In the genomic region with DNA sequence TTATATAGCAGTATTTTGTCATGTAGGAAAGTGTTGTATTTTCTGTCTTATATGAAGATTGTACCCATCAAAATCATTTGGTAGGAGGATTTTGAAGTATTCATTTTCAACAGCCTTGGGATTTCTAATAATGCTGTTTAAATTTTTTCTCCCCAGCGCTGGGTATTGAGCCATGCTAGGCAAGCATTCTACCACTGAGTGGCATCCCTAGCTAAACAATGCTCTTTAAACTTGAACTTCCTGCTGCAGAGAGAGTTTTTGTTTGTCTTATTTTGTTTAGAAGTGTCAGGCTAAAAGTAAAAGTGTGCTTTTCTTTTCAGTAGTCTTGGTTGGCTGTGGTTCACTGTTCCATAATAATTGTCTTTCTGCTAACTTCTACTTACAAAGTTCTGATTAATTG, we compare ENCODE assay signal across 8 mouse cellular contexts. TPM values are rescaled to one million over a fixed set of nuclear protein-coding genes. Genes with fewer than 3 reads are reported as not detected.
DNase-seq lines count a peak whose midpoint lies in the region; ATAC-seq and TF ChIP-seq lines count a peak whose summit lies in the region.

No protein-coding gene starts in this region.

- TF ChIP-seq EP300 in liver, postnatal 0 days (IDR thresholded peaks at IDR 0.05; ENCODE audit: low read depth), result no peak

- no peak for TF ChIP-seq CTCF in forebrain, postnatal 0 days (IDR thresholded peaks at IDR 0.05; ENCODE audit: low read depth)
- peak; percentile 41 for TF ChIP-seq CTCF in liver, postnatal 0 days (IDR thresholded peaks at IDR 0.05; ENCODE audit: low read depth)

- peak overlapping the region; percentile 17 for H3K4me3 ChIP-seq in heart, embryonic 13.5 days
- H3K4me3 ChIP-seq in forebrain, postnatal 0 days (ENCODE audit: low read depth, low read length), result no peak overlapping the region
- 0 out of 2 replicates have a peak overlapping the region, but pooled peaks have one; percentile 1 for H3K4me3 ChIP-seq in liver, postnatal 0 days (ENCODE audit: low read depth, low read length)

- H3K27me3 ChIP-seq in heart, embryonic 13.5 days (replicated peaks), result no peaks in the 10 kb centered on the region
- no peaks in the 10 kb centered on the region for H3K27me3 ChIP-seq in forebrain, postnatal 0 days (ENCODE audit: insufficient read depth, low read length)
- H3K27me3 ChIP-seq in liver, postnatal 0 days (ENCODE audit: insufficient read depth, low read length), result no peaks in the 10 kb centered on the region

- H3K9ac ChIP-seq in heart, embryonic 13.5 days, result no peak overlapping the region
- no peak overlapping the region for H3K9ac ChIP-seq in forebrain, postnatal 0 days
- no peak overlapping the region for H3K9ac ChIP-seq in liver, postnatal 0 days (replicated peaks)

- DNase-seq in heart, adult 18-20 months, result no peak
- peak; percentile 42 for DNase-seq in A20 (ENCODE audit: low read depth, low spot score)
- peak; percentile 1 for DNase-seq in forebrain, postnatal 0 days
- DNase-seq in liver, postnatal 0 days, result no peak
- no peak for DNase-seq in testis, postnatal 14 days (ENCODE audit: low spot score)
- no peak for DNase-seq in right cerebral cortex, postnatal 36 days (ENCODE audit: low spot score in 2 of 2)
- DNase-seq in right cerebral cortex, adult 2 months (ENCODE audit: low spot score in 2 of 2), result no peak

- ATAC-seq in heart, embryonic 13.5 days (ENCODE audit: extremely low read depth, insufficient number of reproducible peaks, low FRiP score, low TSS enrichment), result no peak
- ATAC-seq in forebrain, postnatal 0 days, result no peak
- no peak for ATAC-seq in liver, postnatal 0 days

- no peak overlapping the region for H3K27ac ChIP-seq in heart, embryonic 13.5 days (replicated peaks)
- no peak overlapping the region for H3K27ac ChIP-seq in forebrain, postnatal 0 days (ENCODE audit: low read depth, low read length)
- no peak overlapping the region for H3K27ac ChIP-seq in liver, postnatal 0 days (ENCODE audit: low read depth)

- no peaks in the 10 kb centered on the region for H3K36me3 ChIP-seq in heart, embryonic 13.5 days
- no peaks in the 10 kb centered on the region for H3K36me3 ChIP-seq in forebrain, postnatal 0 days (ENCODE audit: insufficient read depth)
- no peaks in the 10 kb centered on the region for H3K36me3 ChIP-seq in liver, postnatal 0 days (replicated peaks; ENCODE audit: insufficient read depth, low read length)

- peak overlapping the region; percentile 48 for H3K4me2 ChIP-seq in heart, embryonic 13.5 days
- H3K4me2 ChIP-seq in forebrain, postnatal 0 days (ENCODE audit: low read depth), result peak overlapping the region; percentile 21
- H3K4me2 ChIP-seq in liver, postnatal 0 days (ENCODE audit: low read depth, low read length), result peak overlapping the region; percentile 40

- no peaks in the 10 kb centered on the region for H3K9me3 ChIP-seq in heart, embryonic 13.5 days
- H3K9me3 ChIP-seq in forebrain, postnatal 0 days (ENCODE audit: low read length), result no peaks in the 10 kb centered on the region
- H3K9me3 ChIP-seq in liver, postnatal 0 days (ENCODE audit: low read length), result no peaks in the 10 kb centered on the region

- 47% methylated on average over 1 of the region's 1 CpGs for WGBS in heart, embryonic 13.5 days
- 48% methylated on average over 1 of the region's 1 CpGs for WGBS in forebrain, postnatal 0 days
- 23% methylated on average over 1 of the region's 1 CpGs for WGBS in liver, postnatal 0 days (ENCODE audit: insufficient replicate concordance)

- no peaks in the 10 kb centered on the region for H3K4me1 ChIP-seq in heart, embryonic 13.5 days
- H3K4me1 ChIP-seq in forebrain, postnatal 0 days (ENCODE audit: insufficient read depth), result no peaks in the 10 kb centered on the region
- 0 out of 2 replicates have a peak, but pooled peaks cover 3% of the 10 kb centered on the region for H3K4me1 ChIP-seq in liver, postnatal 0 days (ENCODE audit: insufficient read depth)

RNA-seq across cellular contexts. Expression of a gene that starts 1.8 kb away (rescaled TPM):
- polyA plus RNA-seq in heart, embryonic 13.5 days (2015; fragmentation: Nextera tagmentation; extraction: Ambion mirVana), result 12.0 and 12.3 TPM in 2 replicates
- total RNA-seq in heart, adult 18-20 months (2021), result 10 to 100 TPM; 10.4 TPM
- 19.2 and 20.2 TPM in 2 replicates for total RNA-seq in forebrain, postnatal 0 days (2014; rRNA removed)
- 6.7 and 9.9 TPM in 2 replicates for polyA plus RNA-seq in forebrain, postnatal 0 days (2015; fragmentation: Nextera tagmentation; extraction: Ambion mirVana)
- polyA plus RNA-seq in liver, postnatal 0 days (2015; fragmentation: Nextera tagmentation; extraction: Ambion mirVana), result 4.6 and 6.7 TPM in 2 replicates

RNA-seq across cellular contexts. Expression of a gene that starts 59.5 kb away (rescaled TPM):
- polyA plus RNA-seq in heart, embryonic 13.5 days (2015; fragmentation: Nextera tagmentation; extraction: Ambion mirVana), result 4.1 and 4.7 TPM in 2 replicates
- total RNA-seq in heart, adult 18-20 months (2021), result 1 to 10 TPM; 2.0 to 2.1 TPM
- total RNA-seq in forebrain, postnatal 0 days (2014; rRNA removed), result 14.2 and 16.2 TPM in 2 replicates
- polyA plus RNA-seq in forebrain, postnatal 0 days (2015; fragmentation: Nextera tagmentation; extraction: Ambion mirVana), result 2.5 and 3.2 TPM in 2 replicates
- polyA plus RNA-seq in liver, postnatal 0 days (2015; fragmentation: Nextera tagmentation; extraction: Ambion mirVana), result 2.0 TPM in 2 replicates

Comparison
In these comparisons a context has a peak if more than half of its experiments do, and no peak if none do; other contexts are left out.
1. DNase-seq: peak in A20 (single experiment) and forebrain, postnatal 0 days (single experiment); none in heart, adult 18-20 months (0 of 2), liver, postnatal 0 days (single experiment), testis, postnatal 14 days (single experiment), right cerebral cortex, postnatal 36 days (0 of 2) and right cerebral cortex, adult 2 months (0 of 2).
2. Peak in every context shown above with its lines, with median percentiles within 50 percentile points of each other: H3K4me2 ChIP-seq.